Mouse (Mus musculus) stomach, postnatal 0 days (tissue): Measurements from ENCODE around the gene Klf6. TPM values are rescaled to one million over a fixed set of nuclear protein-coding genes. Genes with fewer than 3 reads are reported as not detected.

Experiments
- ATAC-seq: fragments of 200-750 bp; cut with Nextera tagmentation; 2 replicates; pipeline ENCODE4 v1.8.0; 2017; ENCODE audit not compliant: low FRiP score, low TSS enrichment
- DNase-seq: peaks from one replicate; pipeline ENCODE4 v3.0.0-alpha.2; 2016; ENCODE audit warnings: low spot score
- H3K27ac ChIP-seq: fragments of 300-500 bp; sonication (generic); replicated peaks from 2 replicates; pipeline ENCODE4 v1.5.1; 2014; ENCODE audit warnings: mild to moderate bottlenecking, control low read depth
- H3K27me3 ChIP-seq: fragments of 300-500 bp; sonication (generic); 2 replicates; pipeline ENCODE4 v1.6.1; 2014; ENCODE audit warnings: low read length; ENCODE audit not compliant: control insufficient read depth, insufficient read depth
- H3K36me3 ChIP-seq: fragments of 300-500 bp; sonication (generic); 2 replicates; pipeline ENCODE4 v1.6.1; 2014; ENCODE audit warnings: low read length, mixed read lengths; ENCODE audit not compliant: control insufficient read depth, insufficient read depth
- H3K4me1 ChIP-seq: fragments of 300-500 bp; sonication (generic); replicated peaks from 2 replicates; pipeline ENCODE4 v1.6.1; 2014; ENCODE audit warnings: antibody characterized with exemption; ENCODE audit not compliant: control insufficient read depth, insufficient read depth
- H3K4me2 ChIP-seq: fragments of 300-500 bp; sonication (generic); replicated peaks from 2 replicates; pipeline ENCODE4 v1.6.1; 2014; ENCODE audit warnings: low read depth, mild to moderate bottlenecking, control low read depth, moderate library complexity
- H3K4me3 ChIP-seq: fragments of 300-500 bp; sonication (generic); 2 replicates; pipeline ENCODE4 v1.5.1; 2014; ENCODE audit warnings: low read depth, low read length, control low read depth
- H3K9ac ChIP-seq: fragments of 300-500 bp; sonication (generic); 2 replicates; pipeline ENCODE4 v1.6.1; 2014; ENCODE audit warnings: mild to moderate bottlenecking, low read length, control low read depth, mixed read lengths
- H3K9me3 ChIP-seq: fragments of 300-500 bp; sonication (generic); 2 replicates; pipeline ENCODE4 v1.6.1; 2016; ENCODE audit warnings: low read length; ENCODE audit not compliant: control insufficient read depth
- CTCF ChIP-seq: IDR thresholded peaks from 2 replicates; pipeline ENCODE4 v1.5.1; 2016; ENCODE audit warnings: antibody characterized with exemption, low read depth, mild to moderate bottlenecking, moderate library complexity
- EP300 ChIP-seq: optimal IDR thresholded peaks from 2 replicates; pipeline ENCODE3; 2016; ENCODE audit warnings: antibody characterized with exemption
- WGBS: fragments of 180-500 bp; shearing (Covaris S2); extraction: QIAGEN DNeasy Blood & Tissue Kit; methylation state at CpG from one replicate; pipeline ENCODE4 v1.1.7; 2014; 5-methylcytosine and 5-hydroxymethylcytosine counted together
- polyA plus RNA-seq: library from polyadenylated mRNA; unstranded; fragments of >200 nt; fragmentation: Nextera tagmentation; extraction: Ambion mirVana; gene quantifications from 2 replicates; pipeline ENCODE4 v1.2.1, GENCODE M21; 2015

Klf6 gene
- polyA plus RNA-seq, 1 experiment from 2014 or later, result 116 TPM

DNA sequence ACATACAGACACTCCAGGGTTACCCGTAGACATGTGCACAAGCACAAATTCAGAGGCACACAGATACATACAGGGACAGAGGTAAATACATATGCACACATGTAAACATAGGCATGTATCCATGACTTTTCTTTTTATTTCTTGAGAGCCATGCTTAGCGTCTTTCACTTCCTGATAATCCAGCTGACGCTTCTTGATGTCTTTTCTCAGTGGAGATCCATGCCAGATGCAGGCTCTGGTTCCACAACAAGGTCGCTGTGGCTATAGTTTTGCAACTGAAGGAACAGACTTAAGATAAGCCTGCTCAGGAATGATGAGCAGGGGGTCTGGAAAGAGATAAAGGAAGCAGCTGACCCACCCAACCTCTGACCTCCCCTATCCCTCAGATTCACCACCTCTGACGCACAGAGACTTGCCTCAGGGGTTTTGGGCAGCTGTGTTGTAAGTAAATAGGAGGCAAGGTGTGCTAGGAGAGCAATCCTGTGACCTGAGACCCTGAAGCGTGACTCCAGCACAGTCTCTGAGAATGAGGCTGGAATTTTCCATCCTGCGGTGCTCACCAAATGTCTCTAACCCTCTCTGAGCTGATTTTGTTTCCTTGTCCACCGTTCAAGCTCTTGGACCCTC lies 37.0 kb upstream of the Klf6 start:
- H3K4me2 ChIP-seq, result no peak overlapping the region
- no peak overlapping the region for H3K27ac ChIP-seq
- H3K4me1 ChIP-seq, result no peaks in the 10 kb centered on the region
- H3K36me3 ChIP-seq, result no peaks in the 10 kb centered on the region
- no peaks in the 10 kb centered on the region for H3K27me3 ChIP-seq
- ATAC-seq (no peak), DNase-seq (no peak)
- TF ChIP-seq CTCF, result no peak
- TF ChIP-seq EP300, result no peak
- no peaks in the 10 kb centered on the region for H3K9me3 ChIP-seq
- no peak overlapping the region for H3K9ac ChIP-seq
- H3K4me3 ChIP-seq, result no peak overlapping the region
- 72% methylated on average over 8 of the region's 8 CpGs for WGBS

DNA sequence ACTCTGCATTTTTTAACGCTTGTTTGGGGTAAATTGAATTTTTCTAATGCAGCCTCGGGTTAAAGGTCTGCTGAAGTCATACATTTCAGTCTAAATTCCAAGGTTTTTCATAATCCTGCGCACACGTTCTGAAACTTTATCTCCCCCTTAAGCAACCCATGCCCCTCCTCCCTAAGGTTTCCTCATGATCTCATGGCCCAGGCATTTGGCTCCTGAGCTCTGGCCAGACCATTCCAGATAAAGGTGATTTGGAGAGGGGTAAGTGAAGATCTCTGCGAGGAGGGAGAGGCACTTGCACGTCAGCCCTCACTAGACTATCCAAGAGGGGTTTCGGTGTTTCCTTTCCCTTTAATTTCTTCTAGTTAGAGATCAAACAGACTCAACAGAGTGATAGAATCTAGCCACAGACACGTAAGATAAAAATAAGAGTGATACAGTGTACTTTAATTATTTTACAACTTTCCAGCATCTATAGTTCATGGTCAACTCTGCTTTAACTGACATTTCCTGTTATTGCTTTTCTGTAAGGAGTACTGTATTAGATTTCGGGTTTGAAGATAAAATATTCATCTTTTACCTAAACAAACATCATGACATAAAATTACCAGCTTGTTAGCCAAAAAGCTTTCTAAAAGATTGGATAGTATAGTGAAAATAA lies 35.0 kb upstream of the Klf6 start:
- no peak for TF ChIP-seq EP300
- TF ChIP-seq CTCF, result no peak
- no peaks in the 10 kb centered on the region for H3K4me1 ChIP-seq
- H3K9me3 ChIP-seq, result no peaks in the 10 kb centered on the region
- no peak overlapping the region for H3K9ac ChIP-seq
- no peaks in the 10 kb centered on the region for H3K36me3 ChIP-seq
- WGBS, result 35% methylated on average over 9 of the region's 9 CpGs
- DNase-seq (peak; percentile 24), ATAC-seq (no peak)
- no peak overlapping the region for H3K4me2 ChIP-seq
- no peak overlapping the region for H3K4me3 ChIP-seq
- H3K27ac ChIP-seq, result no peak overlapping the region
- H3K27me3 ChIP-seq, result no peaks in the 10 kb centered on the region

DNA sequence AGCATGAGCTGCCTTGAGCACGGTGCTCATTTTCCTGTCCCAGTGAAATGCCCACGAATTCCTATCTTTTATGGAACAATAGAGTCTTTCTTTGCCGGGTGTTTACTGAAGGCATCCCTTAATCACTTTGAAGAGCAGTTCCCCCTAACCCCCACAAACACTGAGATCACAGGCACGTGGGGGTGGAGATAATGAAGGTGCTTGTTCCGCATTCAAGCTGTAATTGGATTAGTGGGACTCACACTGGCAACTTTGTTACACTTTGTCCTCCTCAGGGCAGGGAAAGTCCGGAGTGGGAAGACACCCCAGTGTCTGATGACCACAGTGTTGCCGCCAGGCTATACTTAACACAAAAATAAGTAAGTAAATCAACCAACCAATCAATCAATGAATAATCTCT lies 29.3 kb upstream of the Klf6 start:
- no peaks in the 10 kb centered on the region for H3K36me3 ChIP-seq
- no peak overlapping the region for H3K27ac ChIP-seq
- no peak overlapping the region for H3K4me2 ChIP-seq
- H3K9ac ChIP-seq, result no peak overlapping the region
- WGBS, result 39% methylated on average over 7 of the region's 7 CpGs
- no peak for ATAC-seq
- no peak overlapping the region for H3K4me3 ChIP-seq
- DNase-seq, result no peak
- H3K4me1 ChIP-seq, result no peaks in the 10 kb centered on the region
- no peak for TF ChIP-seq EP300
- no peak for TF ChIP-seq CTCF
- H3K27me3 ChIP-seq, result no peaks in the 10 kb centered on the region
- no peaks in the 10 kb centered on the region for H3K9me3 ChIP-seq

DNA sequence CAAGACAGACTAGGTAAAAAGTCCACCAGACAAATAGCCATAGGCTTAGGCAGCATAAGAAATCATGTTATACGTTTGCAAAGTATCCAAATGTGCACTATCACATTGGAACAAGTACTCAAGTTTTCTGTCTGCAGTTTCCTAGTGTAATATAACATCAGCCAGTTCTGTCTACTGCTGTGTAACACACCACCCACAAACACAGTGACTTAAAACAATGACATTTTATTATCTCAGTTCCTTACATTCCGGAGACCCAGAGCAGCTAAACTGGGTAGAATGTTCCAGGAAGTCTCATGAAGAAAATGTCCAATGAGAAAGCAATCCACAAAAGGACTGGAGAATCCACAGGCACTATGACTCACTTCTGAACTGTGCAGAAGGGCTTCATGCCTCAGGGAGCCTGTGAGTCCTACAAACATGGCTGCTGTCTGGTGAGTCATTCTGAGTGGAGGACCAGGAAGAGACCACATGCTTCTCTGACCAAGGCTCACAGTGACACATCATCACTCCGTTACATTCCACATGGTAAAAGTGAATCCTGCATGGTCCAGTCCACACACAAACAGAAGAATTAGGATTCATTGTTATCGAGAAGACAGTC lies 24.0 kb upstream of the Klf6 start:
- Histone ChIP-seq H3K27ac (peak overlapping the region; percentile 25; the same call in 1 of the 2 replicates), H3K4me1 (no peaks in the 10 kb centered on the region), H3K4me3 (no peak overlapping the region), H3K27me3 (no peaks in the 10 kb centered on the region), H3K36me3 (no peaks in the 10 kb centered on the region), H3K9ac (no peak overlapping the region), H3K9me3 (no peaks in the 10 kb centered on the region), H3K4me2 (no peak overlapping the region)
- TF ChIP-seq CTCF (no peak), EP300 (no peak)
- ATAC-seq (peak; percentile 97), DNase-seq (peak; percentile 64)
- WGBS, result 59% methylated on average over 4 of the region's 4 CpGs

DNA sequence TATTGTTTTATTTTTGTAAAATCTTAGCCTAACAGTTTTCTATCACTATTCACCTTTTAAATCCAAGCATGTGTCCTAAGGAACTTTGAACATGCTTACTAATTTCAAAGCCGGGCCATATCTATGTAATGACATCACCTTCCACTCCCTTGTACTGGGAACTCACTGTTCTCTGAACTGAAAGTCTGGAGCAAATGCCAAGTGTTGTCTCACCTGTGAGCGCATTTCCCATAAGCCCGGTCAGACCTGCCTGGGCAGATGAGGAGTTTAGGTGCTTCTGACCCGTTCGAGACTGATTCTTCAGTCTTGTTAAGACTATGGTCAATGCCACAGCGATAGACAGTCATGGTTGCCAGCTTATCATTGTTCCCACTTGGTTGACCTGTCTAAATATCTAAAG lies 19.9 kb upstream of the Klf6 start:
- H3K4me2 ChIP-seq, result no peak overlapping the region
- H3K27me3 ChIP-seq, result no peaks in the 10 kb centered on the region
- TF ChIP-seq CTCF (no peak), EP300 (peak; percentile 98)
- peak overlapping the region; percentile 46 for H3K27ac ChIP-seq
- 0 out of 2 replicates have a peak, but pooled peaks cover 6% of the 10 kb centered on the region for H3K4me1 ChIP-seq
- DNase-seq (peak; percentile 82), ATAC-seq (peak; percentile 86)
- 54% methylated on average over 6 of the region's 6 CpGs for WGBS
- no peak overlapping the region for H3K9ac ChIP-seq
- H3K36me3 ChIP-seq, result no peaks in the 10 kb centered on the region
- H3K4me3 ChIP-seq, result no peak overlapping the region
- H3K9me3 ChIP-seq, result no peaks in the 10 kb centered on the region

DNA sequence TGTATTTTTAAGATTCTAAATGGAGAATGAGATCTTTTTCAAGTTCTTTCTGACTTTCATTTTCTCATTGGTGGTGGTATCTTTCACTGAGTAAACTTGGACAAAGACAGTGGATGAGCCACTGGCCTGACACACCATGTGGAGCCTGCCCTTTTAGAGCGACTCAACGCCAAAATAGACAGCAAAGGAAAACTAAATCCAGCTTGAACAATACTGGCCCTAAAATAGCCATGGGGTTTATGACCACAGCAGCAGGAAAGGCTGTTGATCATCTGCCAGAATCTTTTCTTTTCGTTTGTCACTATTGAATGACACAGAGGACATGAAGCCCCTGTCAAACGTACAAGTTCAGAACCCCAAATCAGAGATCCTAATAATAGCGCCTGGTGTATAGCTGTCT lies 18.4 kb upstream of the Klf6 start:
- WGBS, result 72% methylated on average over 5 of the region's 5 CpGs
- Histone ChIP-seq H3K9me3 (no peaks in the 10 kb centered on the region), H3K4me2 (no peak overlapping the region), H3K9ac (no peak overlapping the region), H3K4me1 (0 out of 2 replicates have a peak, but pooled peaks cover 6% of the 10 kb centered on the region), H3K27me3 (no peaks in the 10 kb centered on the region), H3K27ac (no peak overlapping the region), H3K4me3 (no peak overlapping the region), H3K36me3 (no peaks in the 10 kb centered on the region)
- ATAC-seq (no peak), DNase-seq (no peak)
- TF ChIP-seq EP300, result no peak
- no peak for TF ChIP-seq CTCF
